Mouse (Mus musculus) MN1 (cell line): ENCODE data around the gene Fgfr2.

Source experiments
- DNase-seq: peaks from one replicate; pipeline ENCODE4 v3.0.0-alpha.2; 2016; ENCODE audit warnings: low spot score

Fgfr2 gene

GRCm38 (mm10) chr7:132801509-132801908 is 321.6 kb downstream of the Fgfr2 start:
- no peak for DNase-seq

DNA sequence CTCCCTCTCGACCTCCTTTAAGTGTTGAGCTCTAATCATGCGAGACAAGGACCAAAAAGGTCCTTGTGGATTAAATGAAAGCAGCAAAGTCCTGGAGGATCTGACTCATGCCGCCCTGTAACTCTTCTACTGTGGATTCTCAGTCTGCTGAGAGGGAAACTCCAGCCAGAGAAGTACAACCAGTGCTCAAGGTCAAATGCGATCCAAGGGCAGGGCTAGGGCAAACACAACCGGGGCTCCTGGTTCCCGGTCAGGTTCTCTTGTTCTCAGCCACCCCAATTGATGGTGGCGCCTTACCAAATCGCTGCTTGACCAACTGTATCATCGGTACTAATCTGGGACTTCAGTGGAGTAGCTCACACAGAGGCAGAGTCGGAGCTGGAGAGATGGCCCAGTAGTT is 322.3 kb downstream of the Fgfr2 start:
- DNase-seq = no peak

GRCm38 (mm10) chr7:132799119-132800016 is 323.8 kb downstream of the Fgfr2 start:
- DNase-seq = no peak

- no peak for DNase-seq
Measured at GRCm38 (mm10) chr7:132795141-132795540, 328.0 kb downstream of the Fgfr2 start.

GRCm38 (mm10) chr7:132793467-132793866 is 329.7 kb downstream of the Fgfr2 start:
- no peak for DNase-seq

- no peak for DNase-seq
Measured at GRCm38 (mm10) chr7:132790447-132791219, 332.5 kb downstream of the Fgfr2 start.

DNA sequence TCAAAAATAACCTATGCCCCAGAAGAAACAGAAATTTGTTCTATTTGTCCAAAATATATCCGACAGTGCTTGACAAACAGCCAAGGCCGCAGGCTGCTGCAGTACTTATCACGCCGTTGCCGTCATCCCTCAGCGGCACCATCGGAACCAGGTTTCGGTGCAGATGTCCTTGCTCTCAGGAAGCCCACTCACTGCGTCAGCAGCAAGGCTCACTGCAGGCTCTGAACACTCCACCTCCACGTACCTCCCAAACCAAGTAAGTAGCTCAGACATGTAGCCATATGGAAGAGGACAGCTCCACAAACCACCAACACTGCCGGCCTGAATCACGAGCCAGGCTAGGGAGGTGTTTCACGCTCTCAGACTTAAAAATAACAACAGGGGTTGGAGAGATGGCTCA is 334.3 kb downstream of the Fgfr2 start:
- DNase-seq = no peak

- no peak for DNase-seq
Measured at GRCm38 (mm10) chr7:132787496-132788190, 335.5 kb downstream of the Fgfr2 start.

- DNase-seq = no peak
Measured at GRCm38 (mm10) chr7:132787022-132787421, 336.1 kb downstream of the Fgfr2 start.

GRCm38 (mm10) chr7:132786522-132786921 is 336.6 kb downstream of the Fgfr2 start:
- DNase-seq = no peak

DNA sequence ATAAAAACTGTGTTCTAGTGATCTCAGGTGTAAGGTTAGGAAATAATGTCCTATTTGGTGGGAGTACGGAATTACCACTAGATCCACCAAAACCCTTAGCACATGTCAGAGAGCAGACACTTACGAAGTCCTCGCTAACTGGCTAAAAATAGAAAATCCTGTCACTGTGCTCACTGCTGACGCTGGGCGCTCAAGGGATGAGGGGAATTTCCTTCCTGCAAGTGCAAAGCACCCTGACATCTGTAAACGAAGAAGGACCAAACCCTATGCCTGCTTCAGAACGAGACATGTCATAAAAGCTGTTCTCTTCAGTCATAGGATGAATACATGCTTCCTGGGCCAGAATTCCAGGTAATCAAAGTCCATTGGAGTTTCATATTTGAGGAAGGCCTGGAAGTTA is 337.1 kb downstream of the Fgfr2 start:
- DNase-seq = no peak

DNA sequence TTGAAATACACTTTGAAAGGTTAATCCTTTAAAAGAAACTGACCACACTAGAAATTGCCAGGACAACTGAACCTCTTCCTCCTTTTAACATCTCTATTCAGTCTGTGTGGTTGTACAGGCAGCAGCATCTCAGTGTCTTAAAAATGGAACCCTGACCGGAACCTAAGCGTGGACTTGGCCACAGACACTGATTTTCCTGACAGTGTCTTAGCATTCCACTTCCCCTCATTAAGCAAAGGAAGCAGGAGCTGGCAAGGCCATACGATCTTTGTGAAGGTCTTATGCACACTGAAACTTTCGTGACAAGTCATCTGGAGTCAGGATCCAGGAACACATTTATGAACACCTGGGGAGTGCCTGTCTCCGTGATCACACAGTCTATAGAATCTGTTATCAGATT is 339.0 kb downstream of the Fgfr2 start:
- no peak for DNase-seq

DNA sequence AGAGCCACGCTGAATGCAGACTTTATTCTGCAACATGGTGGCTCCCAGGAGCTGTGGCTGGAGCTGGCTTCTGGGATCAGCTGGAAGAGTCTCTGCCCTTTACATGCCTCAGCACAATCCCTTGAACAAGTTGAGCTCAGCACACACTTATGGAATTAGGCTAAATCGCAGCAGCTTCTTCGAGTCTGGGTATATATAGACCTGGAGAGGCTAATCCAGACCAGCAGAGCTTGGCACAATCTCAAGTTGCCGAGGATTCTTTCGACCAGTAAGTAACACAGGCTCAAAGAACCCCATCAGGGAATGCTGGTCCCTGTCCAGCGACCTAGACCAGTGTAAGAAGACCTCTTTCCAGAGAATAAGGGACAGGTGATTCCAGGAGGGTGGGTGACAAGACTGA is 341.3 kb downstream of the Fgfr2 start:
- no peak for DNase-seq

- no peak for DNase-seq
Measured at GRCm38 (mm10) chr7:132781130-132781814, 341.9 kb downstream of the Fgfr2 start.

- no peak for DNase-seq
Measured at GRCm38 (mm10) chr7:132780611-132781010, 342.5 kb downstream of the Fgfr2 start.

DNA sequence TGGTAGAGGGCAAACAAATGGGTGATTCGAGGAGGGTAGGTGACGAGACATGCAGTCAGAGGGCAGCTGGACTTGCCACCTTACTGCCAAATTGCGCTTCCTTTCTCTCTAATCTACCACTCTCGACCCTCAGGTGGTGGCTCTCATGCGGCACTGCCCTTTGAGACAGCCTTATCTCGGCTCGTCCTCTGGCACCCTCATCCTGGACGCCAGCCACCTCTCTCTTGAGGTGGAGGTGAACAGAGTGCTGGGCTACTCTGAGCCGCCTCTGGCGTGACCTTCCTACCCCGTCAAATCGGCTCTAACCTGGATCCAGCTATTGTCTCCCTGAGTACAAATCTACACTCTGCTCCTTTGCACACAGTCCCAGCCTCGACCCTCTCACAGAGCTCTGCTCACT is 344.5 kb downstream of the Fgfr2 start:
- DNase-seq = no peak

- no peak for DNase-seq
Measured at GRCm38 (mm10) chr7:132777728-132778453, 345.3 kb downstream of the Fgfr2 start.

DNA sequence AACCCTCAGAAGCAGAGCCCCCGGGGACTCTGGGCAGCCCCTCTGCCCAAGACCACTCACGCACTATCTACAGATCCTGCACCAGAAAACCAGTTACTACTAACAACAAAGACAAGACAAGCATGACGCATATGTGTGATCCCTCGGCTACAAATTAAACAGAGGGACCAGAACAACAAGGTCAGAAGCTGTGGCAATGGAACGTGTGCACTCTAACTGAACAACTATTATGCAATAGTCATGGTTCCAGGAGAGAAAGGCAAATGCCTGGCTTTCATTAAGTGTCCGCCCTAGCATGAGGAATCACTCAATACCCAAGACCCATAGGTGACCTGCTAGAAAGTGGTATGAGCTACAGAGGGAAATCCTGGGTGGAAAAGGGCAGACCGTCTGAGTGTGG is 346.0 kb downstream of the Fgfr2 start:
- no peak for DNase-seq

GRCm38 (mm10) chr7:132776338-132777111 is 346.6 kb downstream of the Fgfr2 start:
- DNase-seq = no peak

DNA sequence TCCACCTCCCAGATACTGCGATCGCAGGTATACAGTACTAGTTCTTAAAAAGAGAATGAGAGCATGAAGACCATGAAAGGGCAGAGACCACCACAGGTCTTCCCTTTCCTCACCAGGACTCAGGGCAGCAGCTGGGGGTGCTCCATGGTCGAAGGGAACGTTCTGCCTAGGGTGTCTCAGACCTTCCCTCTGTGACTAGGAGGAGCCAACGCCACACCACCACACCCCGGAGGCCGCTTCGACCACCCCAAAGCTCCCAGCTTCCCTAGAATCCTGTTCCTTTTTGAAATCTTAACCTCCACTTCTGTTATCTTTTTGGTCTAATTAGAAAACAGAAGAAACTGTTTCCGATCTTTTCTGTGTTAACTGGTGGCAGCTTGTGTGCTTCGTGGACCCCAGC is 347.2 kb downstream of the Fgfr2 start:
- DNase-seq = no peak

DNA sequence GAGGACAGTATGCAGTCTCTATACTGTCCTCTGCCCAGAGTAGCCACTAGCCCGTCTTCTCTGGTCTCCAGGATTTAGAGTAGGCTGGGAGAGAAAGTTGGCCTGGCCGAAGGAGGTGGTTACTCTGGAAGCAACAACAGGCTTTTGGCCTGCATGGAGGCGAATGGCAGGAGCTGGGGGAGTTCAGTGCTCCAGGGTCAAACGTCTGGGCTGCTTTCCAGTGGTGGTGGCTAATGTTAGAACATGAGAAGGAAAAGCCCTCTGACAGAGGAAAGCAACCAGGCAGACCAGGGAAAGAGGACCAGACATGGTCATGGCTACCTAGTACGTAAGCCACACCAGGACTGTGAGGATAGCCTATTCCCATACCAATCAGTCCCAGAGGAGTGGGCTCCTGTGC is 347.8 kb downstream of the Fgfr2 start:
- no peak for DNase-seq
